ENCODE assay signal across 19 mouse cellular contexts in genomic region chr9:27461029-27461428, GRCm38 (mm10).
A peak's percentile ranks its signal among the peaks of the same experiment; 100 is the strongest.
DNase-seq lines count a peak whose midpoint lies in the region; ATAC-seq lines count a peak whose summit lies in the region.
"Had no signal": no experiment of that assay in that cellular context is flagged by ENCODE, and none has a peak within 500 bp of the region (broad histone marks: within the 10 kb centered on the region; RNA-seq: fewer than 3 reads in every experiment).

No protein-coding gene starts in this region.

- H3K9me3 ChIP-seq in heart, embryonic 12.5 days (replicated peaks) = no peaks in the 10 kb centered on the region
- H3K9me3 ChIP-seq in megakaryocyte, embryonic 14.5 days = peaks cover 3% of the 10 kb centered on the region; the same call in 1 of the 2 replicates
- H3K9me3 ChIP-seq in hindbrain, embryonic 16.5 days (ENCODE audit: control insufficient read depth, low read length) = no peaks in the 10 kb centered on the region
- H3K9me3 ChIP-seq: G1E; hindbrain, embryonic 13.5 days; intestine, embryonic 15.5 days; kidney, embryonic 15.5 days had no signal

- no peak overlapping the region for H3K27ac ChIP-seq in heart, embryonic 12.5 days (ENCODE audit: poor library complexity, severe bottlenecking)
- H3K27ac ChIP-seq in hindbrain, embryonic 16.5 days (ENCODE audit: low read depth, low read length) = no peak overlapping the region
- H3K27ac ChIP-seq: hindbrain, embryonic 13.5 days; intestine, embryonic 15.5 days; kidney, embryonic 15.5 days had no signal

- H3K9ac ChIP-seq in heart, embryonic 12.5 days = no peak overlapping the region
- no peak overlapping the region for H3K9ac ChIP-seq in hindbrain, embryonic 16.5 days (ENCODE audit: low read depth, low read length)
- H3K9ac ChIP-seq: hindbrain, embryonic 13.5 days; intestine, embryonic 15.5 days; kidney, embryonic 15.5 days; liver, postnatal 0 days had no signal

- WGBS in heart, embryonic 12.5 days = 34% methylated on average over 8 of the region's 8 CpGs
- 47% methylated on average over 8 of the region's 8 CpGs for WGBS in hindbrain, embryonic 16.5 days

- ATAC-seq in heart, embryonic 12.5 days (ENCODE audit: insufficient number of reproducible peaks, low FRiP score) = no peak
- no peak for ATAC-seq in megakaryocyte, adult 5-6 weeks (ENCODE audit: poor library complexity, severe bottlenecking)
- ATAC-seq in hindbrain, embryonic 16.5 days = no peak
- ATAC-seq: CD4-positive, CD25-positive, alpha-beta regulatory T cell, adult 4 months; forebrain, embryonic 16.5 days; intestine, embryonic 15.5 days; liver, postnatal 0 days had no signal

- H3K4me3 ChIP-seq in heart, embryonic 12.5 days = no peak overlapping the region
- H3K4me3 ChIP-seq in megakaryocyte, embryonic 14.5 days (replicated peaks) = peak overlapping the region; percentile 33
- H3K4me3 ChIP-seq in hindbrain, embryonic 16.5 days (ENCODE audit: low read length) = no peak overlapping the region
- H3K4me3 ChIP-seq: hindbrain, embryonic 13.5 days; intestine, embryonic 15.5 days; kidney, embryonic 15.5 days had no signal

- peak overlapping the region; percentile 28 for H3K4me2 ChIP-seq in heart, embryonic 12.5 days
- no peak overlapping the region for H3K4me2 ChIP-seq in hindbrain, embryonic 16.5 days (ENCODE audit: low read length)
- H3K4me2 ChIP-seq: hindbrain, embryonic 13.5 days; intestine, embryonic 15.5 days; kidney, embryonic 15.5 days had no signal

- no peaks in the 10 kb centered on the region; the same call in 1 of the 2 replicates for H3K4me1 ChIP-seq in heart, embryonic 12.5 days (replicated peaks)
- peaks cover 7% of the 10 kb centered on the region; the same call in 1 of the 2 replicates for H3K4me1 ChIP-seq in megakaryocyte, embryonic 14.5 days
- no peaks in the 10 kb centered on the region for H3K4me1 ChIP-seq in hindbrain, embryonic 16.5 days (ENCODE audit: control insufficient read depth, insufficient read depth, low read depth, low read length)
- H3K4me1 ChIP-seq: intestine, embryonic 15.5 days; kidney, embryonic 15.5 days had no signal

- H3K36me3 ChIP-seq in heart, embryonic 12.5 days = no peaks in the 10 kb centered on the region
- no peaks in the 10 kb centered on the region for H3K36me3 ChIP-seq in megakaryocyte, embryonic 14.5 days (replicated peaks; ENCODE audit: low read length)
- no peaks in the 10 kb centered on the region for H3K36me3 ChIP-seq in hindbrain, embryonic 16.5 days (ENCODE audit: control insufficient read depth, insufficient read depth, low read length)
- H3K36me3 ChIP-seq: G1E; hindbrain, embryonic 13.5 days; intestine, embryonic 15.5 days; kidney, embryonic 15.5 days had no signal

- peak; percentile 37 to 47 for DNase-seq in adrenal gland, adult (ENCODE audit: inconsistent age in 2 of 2, low spot score in 1 of 2)
- no peak for DNase-seq in adrenal gland, adult 8-10 months
- no peak for DNase-seq in heart, adult 8-10 months (ENCODE audit: low spot score)
- peak; percentile 13 for DNase-seq in skeletal muscle tissue, adult 2 months (ENCODE audit: low read depth, low spot score)
- DNase-seq: cerebellum, adult 9-10 months; liver; liver, postnatal 0 days; retina, postnatal 1 day; thymus, postnatal 36 days had no signal

- no peaks in the 10 kb centered on the region for H3K27me3 ChIP-seq in heart, embryonic 12.5 days (replicated peaks)
- H3K27me3 ChIP-seq in megakaryocyte, embryonic 14.5 days (replicated peaks) = peaks cover 2% of the 10 kb centered on the region
- H3K27me3 ChIP-seq in hindbrain, embryonic 16.5 days (replicated peaks; ENCODE audit: control insufficient read depth, insufficient read depth, low read length) = no peaks in the 10 kb centered on the region
- H3K27me3 ChIP-seq: hindbrain, embryonic 13.5 days; intestine, embryonic 15.5 days; kidney, embryonic 15.5 days had no signal

Comparison
In these comparisons a context has a peak if more than half of its experiments do, and no peak if none do; other contexts are left out.
1. DNase-seq: peak in adrenal gland, adult (2 of 2) and skeletal muscle tissue, adult 2 months (single experiment); none in adrenal gland, adult 8-10 months (single experiment) and heart, adult 8-10 months (single experiment).